Mouse (Mus musculus): ENCODE results near the gene A630073D07Rik.
"Not testable (repeated sequence)": the region's sequence is repeated elsewhere in the genome, so short reads cannot be mapped to it uniquely, and the experiment has no call there.

A630073D07Rik gene

GRCm38 (mm10) chr6:132651426-132651825, at the start of gene A630073D07Rik:
A630073D07Rik (minus strand) TSS chr6:132651526.
- no peak for DNase-seq (ENCODE audit: low spot score)

DNA sequence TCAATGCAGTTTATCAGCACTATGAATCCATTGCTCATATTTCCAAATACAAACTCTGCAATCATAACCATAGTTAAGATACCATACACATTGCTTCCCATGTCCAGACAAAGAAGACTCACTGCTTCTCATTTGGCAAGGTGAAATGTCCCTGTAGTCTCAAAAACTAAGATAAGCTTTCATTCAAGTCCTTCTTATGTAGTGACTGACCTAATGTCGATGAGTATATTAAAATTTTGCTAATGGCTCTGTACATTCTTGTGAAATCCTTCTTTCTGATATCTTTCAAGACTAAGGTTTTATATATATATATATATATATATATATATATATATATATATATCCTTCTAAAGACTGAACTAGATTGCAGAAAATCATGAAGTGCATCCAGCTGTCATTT, 49.6 kb upstream of the A630073D07Rik start, which contains the start of gene Tas2r121:
Gene Tas2r121, minus strand, starts transcription at position 101 of the 400 bp plus-strand sequence.
- DNase-seq (ENCODE audit: low spot score) = no peak

DNA sequence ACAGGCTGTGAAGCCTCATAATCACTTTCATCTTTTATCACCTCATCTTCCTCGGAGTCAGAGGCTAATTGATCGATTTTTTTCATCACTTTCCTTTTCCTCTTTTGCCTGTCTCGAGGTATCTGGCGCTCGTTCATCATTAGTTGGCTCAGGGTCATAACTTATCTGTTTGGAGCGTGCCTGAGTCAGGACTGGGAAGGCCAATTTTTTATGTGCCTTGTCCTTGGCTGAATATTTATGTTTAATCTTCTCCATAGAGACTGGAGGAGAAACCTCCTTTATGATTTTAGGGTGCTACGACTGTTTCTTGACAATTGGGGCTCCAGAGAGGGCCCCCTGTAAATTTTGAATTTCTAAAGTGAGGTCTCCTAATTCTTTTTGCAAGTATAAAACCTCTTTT, 40.3 kb upstream of the A630073D07Rik start:
- not testable (repeated sequence) for DNase-seq (ENCODE audit: low spot score)

DNA sequence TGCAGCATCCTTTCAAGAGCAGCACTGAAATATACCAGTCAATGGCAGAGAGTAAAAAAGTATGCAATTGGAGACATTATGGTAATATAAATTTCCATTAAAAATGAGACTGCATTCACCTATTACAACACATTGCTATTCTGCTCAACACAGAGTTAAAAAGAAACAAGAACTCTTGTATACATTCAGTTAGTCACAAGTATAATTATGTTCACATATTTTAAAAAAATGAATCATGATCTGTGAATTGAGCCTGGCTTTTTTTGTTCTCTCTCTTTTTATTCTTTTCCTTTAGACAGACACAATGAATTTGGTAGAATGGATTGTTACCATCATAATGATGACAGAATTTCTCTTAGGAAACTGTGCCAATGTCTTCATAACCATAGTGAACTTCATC, 5.3 kb upstream of the A630073D07Rik start, which contains the start of gene Tas2r120:
Gene Tas2r120, plus strand, starts transcription at position 301 of the 400 bp plus-strand sequence.
- DNase-seq (ENCODE audit: low spot score) = no peak

DNA sequence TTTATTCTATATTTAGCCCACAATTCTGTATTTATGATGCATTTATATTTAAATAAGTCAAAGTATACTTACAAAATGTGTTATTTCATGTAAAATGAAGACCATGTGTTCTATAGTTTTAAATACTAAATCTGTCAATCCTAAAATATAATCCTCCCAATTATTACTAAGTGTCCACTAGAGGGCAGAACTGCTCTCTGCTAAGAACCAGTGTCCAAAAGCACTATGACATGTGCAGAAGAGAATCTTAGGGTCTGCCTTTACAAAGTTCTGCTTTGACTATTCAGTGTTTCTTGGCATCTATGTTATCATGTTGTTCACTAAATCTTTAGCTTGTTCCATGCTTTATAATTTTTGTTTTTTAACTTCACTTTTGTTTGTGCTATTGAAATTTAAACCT, 1.9 kb downstream of the A630073D07Rik start:
- no peak for DNase-seq (ENCODE audit: low spot score)

DNA sequence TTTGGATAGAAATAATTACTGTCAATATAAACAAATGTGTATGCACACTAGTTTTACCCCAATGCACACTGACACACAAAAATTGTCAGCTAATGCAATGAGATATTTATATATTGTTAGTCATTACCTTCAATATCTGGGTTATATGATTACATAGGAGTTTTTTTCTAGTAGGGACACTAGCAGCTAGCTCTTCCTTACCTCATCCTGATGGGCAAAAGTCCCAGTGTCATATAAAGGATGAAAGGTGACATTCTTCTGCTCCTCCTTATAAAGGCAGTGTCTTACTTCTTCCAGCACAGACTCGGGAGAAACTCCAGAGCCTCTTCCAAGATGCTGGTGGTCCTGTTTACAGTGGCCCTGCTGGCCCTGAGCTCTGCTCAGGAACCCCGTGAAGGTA, 55.7 kb downstream of the A630073D07Rik start, which contains the start of gene Prp2:
Gene Prp2, plus strand, starts transcription at position 301 of the 400 bp plus-strand sequence.
- not testable (repeated sequence) for DNase-seq (ENCODE audit: low spot score)
